Mouse (Mus musculus) erythroblast, embryonic 14.5 days (primary cell): ENCODE measurements around the gene Tdg. TPM values are rescaled to one million over a fixed set of nuclear protein-coding genes. Genes with fewer than 3 reads are reported as not detected.
"Not testable (repeated sequence)": the region's sequence is repeated elsewhere in the genome, so short reads cannot be mapped to it uniquely, and the experiment has no call there.

Source experiments
- H3K27me3 ChIP-seq: 2 replicates; pipeline ENCODE4 v1.6.1; 2012; ENCODE audit warnings: inconsistent platforms; ENCODE audit not compliant: control insufficient read depth
- H3K36me3 ChIP-seq: 2 replicates; pipeline ENCODE4 v1.6.1; 2012; ENCODE audit warnings: mild to moderate bottlenecking, inconsistent platforms; ENCODE audit not compliant: control insufficient read depth
- H3K4me1 ChIP-seq: 2 replicates; pipeline ENCODE4 v1.6.1; 2012; ENCODE audit warnings: inconsistent platforms; ENCODE audit not compliant: control insufficient read depth
- H3K4me3 ChIP-seq: replicated peaks from 2 replicates; pipeline ENCODE3; 2012; ENCODE audit warnings: moderate library complexity, mild to moderate bottlenecking, inconsistent platforms
- H3K9me3 ChIP-seq: 2 replicates; pipeline ENCODE4 v1.6.1; 2012; ENCODE audit warnings: low read length, inconsistent platforms, mixed read lengths; ENCODE audit not compliant: control insufficient read depth
- GATA1 ChIP-seq: IDR thresholded peaks from 2 replicates; pipeline ENCODE4 v1.6.1; 2012; ENCODE audit warnings: low read length, inconsistent platforms, mixed read lengths
- TAL1 ChIP-seq: IDR thresholded peaks from 3 replicates; pipeline ENCODE4 v1.6.1; 2012; ENCODE audit warnings: low read length, inconsistent platforms, mixed read lengths
- polyA plus RNA-seq: library from polyadenylated mRNA; stranded (reverse); fragments of >175 nt; gene quantifications from 2 replicates; pipeline ENCODE4 v1.2.3, GENCODE M21; 2012

Gene Tdg
- polyA plus RNA-seq: 0.22 and 0.24 TPM in 2 replicates

DNA sequence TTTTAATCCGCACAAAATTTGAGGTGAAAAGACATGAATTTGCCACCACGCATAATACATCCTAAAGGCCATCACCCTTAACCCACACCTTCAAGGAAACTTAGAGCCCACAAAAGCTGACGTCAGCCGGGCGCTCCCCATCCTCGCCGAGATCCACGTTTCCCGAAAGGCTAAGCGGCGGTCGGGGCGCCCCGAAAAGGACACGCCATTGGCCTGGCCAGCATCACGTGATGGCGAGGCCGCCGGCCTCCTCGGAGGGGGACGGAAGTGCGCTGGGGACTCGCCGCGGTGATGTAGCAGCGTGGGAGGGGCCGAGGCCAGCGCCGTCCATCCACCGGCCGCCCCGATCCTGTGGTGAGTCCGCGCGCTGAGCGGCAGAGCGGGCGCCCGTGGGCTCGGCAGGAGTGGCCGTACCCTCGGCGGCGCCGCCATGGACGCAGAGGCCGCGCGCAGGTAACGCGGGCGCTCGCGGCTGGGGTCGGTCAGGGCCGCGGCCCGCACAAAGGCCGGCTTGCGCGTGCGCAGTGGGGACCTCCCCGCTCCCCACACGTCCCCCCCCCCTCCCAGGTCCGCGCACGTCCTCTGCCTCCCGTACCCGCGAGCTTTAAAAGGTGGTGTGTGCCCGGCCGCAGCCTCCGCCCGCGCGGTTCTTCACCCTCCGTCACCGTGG is at the start of gene Tdg:
Tdg (plus strand) TSS at position 243 of the 670 bp plus-strand sequence.
- Histone ChIP-seq H3K4me1 (peaks cover 30% of the 10 kb centered on the region), H3K36me3 (peaks cover 29% of the 10 kb centered on the region), H3K4me3 (peak within 1 kb of the TSS; percentile 92)
- H3K27me3 ChIP-seq, H3K9me3 ChIP-seq: not testable (repeated sequence)

DNA sequence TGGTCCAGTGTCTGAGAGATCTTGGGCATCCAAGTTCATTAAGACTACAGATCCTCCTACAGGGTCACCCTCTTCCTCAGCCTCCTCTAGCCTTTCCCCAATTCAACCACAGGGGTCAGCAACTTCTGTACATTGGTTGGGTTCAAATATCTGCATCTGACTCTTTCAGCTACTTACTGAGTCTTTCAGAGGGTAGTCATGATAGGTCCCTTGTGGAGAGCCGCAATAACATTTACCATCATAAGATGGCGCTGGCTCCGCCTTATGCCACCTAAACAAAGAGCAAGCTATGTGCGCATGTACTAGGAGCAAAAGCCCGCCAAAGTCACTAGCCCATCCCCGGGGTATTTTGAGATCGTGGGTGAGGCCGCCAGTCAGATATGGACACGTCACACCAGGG is 40.0 kb upstream of the Tdg start:
- not testable (repeated sequence) for H3K27me3 ChIP-seq, H3K9me3 ChIP-seq, H3K4me3 ChIP-seq, H3K36me3 ChIP-seq, H3K4me1 ChIP-seq

DNA sequence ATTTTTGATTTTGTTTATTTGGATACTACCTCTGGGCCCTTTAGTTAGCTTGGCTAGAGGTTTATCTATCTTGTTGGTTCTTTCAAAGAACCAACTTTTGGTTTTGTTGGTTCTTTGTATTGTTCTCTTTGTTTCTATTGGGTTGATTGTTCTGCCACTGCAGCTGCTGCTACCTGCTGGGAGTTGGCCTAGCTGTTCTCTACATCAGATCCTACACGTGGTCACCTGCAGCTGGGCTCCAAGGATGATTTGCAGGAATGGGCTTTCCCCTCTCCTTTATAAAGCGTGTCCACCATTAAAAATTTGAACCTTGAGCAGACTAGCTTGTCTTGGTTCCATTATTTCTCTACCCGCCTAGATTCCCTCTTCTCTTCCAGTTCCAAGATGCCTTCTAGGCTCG is 35.2 kb upstream of the Tdg start:
- not testable (repeated sequence) for H3K4me3 ChIP-seq, H3K9me3 ChIP-seq, H3K36me3 ChIP-seq

DNA sequence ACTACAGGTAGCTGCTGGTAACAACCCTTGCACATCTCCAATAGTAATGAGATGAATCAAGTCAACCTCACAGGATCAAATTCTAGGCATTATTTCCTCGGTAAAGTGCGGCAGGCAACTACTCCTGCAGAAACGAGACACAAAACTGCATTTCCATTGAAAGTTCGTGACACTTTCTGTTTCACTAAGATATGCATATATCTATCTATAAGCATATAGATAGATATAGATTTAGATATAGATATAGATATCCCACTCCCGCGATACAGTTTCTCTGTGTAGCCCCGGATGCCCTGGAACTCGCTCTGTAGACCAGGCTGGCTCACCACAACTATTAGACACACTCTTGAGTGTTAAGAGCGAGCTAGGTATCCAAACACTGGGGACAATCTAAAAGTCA is 7.4 kb upstream of the Tdg start:
- Histone ChIP-seq H3K4me1 (peaks cover 14% of the 10 kb centered on the region), H3K36me3 (no peaks in the 10 kb centered on the region), H3K9me3 (no peaks in the 10 kb centered on the region), H3K4me3 (peak overlapping the region; percentile 57), H3K27me3 (no peaks in the 10 kb centered on the region)
- TF ChIP-seq TAL1 (no peak), GATA1 (no peak)

More for the DNA sequence above, 35.2 kb upstream of the Tdg start:
- not testable (repeated sequence) for H3K4me1 ChIP-seq, H3K27me3 ChIP-seq

DNA sequence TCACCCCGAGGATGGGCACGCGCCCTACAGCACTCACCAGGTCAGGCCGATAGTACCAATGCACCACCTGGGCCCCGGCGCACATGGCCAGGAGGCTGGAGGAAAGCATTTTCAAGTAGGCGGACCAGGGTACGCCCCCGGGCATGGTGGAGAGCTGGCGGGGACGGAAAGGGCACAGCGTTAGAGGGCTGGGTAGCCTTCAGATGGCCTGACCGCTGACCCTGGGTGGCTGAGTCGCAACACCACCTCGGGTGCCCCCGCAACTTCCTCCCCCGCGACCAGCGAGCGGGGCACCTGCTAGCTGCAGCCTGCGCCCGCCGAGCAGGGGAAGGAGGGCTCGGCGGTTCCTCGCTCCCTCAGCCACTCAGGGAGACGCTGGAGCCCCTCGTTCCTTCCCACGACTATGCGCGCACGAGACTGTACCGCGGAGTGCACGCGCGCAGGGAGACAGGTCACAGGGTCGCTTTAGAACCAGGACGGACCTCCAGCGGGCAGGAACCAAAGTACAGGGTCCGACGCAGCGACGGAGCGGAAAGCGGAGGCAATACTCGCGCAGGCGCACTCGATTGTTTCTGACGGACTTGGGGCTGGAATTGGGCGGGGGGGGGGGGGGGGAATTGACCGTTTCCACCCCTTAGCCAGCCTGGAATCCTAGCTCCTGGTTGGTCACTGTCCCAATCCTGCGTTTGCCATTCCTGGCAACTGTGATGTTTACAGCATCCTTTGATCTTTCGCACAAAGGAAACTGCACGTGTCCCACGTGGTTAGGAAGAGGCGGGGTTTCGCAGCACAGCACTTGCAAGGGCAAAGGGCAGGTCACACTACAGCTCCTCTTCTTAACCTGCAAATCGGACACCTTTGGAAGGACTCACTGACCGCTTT is 6.7 kb upstream of the Tdg start, which contains the start of gene 1190007I07Rik:
1190007I07Rik (minus strand) TSS at position 558 of the 882 bp plus-strand sequence.
- Histone ChIP-seq H3K9me3 (no peaks in the 10 kb centered on the region), H3K36me3 (no peaks in the 10 kb centered on the region), H3K27me3 (no peaks in the 10 kb centered on the region), H3K4me1 (peaks cover 14% of the 10 kb centered on the region), H3K4me3 (peak within 1 kb of the TSS; percentile 65)
- TF ChIP-seq TAL1 (no peak), GATA1 (no peak)

DNA sequence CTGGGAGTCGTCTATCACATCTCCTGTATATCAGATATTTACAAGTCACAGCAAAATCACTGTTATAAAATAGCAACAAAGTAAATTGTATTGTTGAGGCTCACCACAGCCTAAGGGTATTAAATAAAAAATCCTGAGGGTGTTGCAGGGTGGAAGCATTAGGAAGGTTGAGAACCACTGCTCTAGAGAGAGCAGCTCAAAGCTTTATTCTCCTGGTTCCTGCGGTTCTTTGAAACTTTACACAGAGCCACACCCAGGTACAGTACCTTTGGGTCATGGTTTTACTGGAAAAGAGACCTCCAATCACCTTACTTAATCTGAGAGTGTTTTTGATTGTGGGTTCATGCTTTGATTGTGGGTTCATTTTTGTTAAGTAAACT is 6.1 kb upstream of the Tdg start:
- not testable (repeated sequence) for H3K9me3 ChIP-seq

DNA sequence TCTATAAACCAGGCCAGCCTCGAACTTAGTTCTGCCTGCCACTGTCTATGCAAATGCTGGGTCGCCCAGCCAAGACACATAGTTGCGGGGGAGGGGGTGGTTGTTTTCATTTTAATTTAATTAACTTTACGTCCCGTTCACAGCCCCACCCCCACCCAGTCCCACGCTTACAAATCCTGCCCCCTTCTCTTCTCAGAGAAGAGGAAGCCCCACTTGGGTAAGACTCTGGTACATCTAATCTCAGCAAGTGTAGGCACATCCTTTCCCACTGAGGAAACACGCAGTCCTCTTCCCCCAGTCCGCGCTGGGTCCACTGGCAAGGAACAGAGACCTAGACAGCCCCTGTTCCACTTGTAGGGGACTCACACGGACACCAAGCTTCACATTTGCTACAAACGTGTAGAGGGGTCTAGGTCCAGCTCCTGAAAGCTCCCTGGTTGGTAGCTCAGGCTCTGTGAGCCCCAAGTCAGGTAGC is 480 bp upstream of the Tdg start:
- no peak for TF ChIP-seq TAL1
- peaks cover 30% of the 10 kb centered on the region for H3K4me1 ChIP-seq

More for the DNA sequence above, 6.1 kb upstream of the Tdg start:
- not testable (repeated sequence) for H3K36me3 ChIP-seq, H3K27me3 ChIP-seq
- peak overlapping the region; percentile 65 for H3K4me3 ChIP-seq
- peaks cover 14% of the 10 kb centered on the region for H3K4me1 ChIP-seq

DNA sequence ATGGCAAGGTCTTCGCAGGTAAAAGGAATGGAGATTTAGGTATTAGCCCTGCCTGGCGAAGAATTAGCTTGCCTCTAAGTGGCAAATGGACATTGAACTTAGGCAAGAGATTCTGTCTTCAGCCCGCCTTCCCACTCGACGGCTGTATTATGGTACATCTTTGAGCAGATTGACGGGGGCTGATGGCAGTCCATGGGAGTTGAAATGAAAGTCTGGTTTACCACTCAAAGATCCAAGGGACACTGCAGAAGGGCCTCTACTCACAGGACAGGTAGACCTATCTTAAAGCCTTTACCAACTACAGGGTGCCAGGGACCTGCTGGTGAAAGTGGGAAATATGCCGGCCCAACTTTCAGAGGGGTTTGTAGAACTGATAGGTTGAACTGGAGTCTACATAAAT is 869 bp downstream of the Tdg start:
- no peaks in the 10 kb centered on the region for H3K9me3 ChIP-seq
- peaks cover 30% of the 10 kb centered on the region for H3K4me1 ChIP-seq
- peaks cover 33% of the 10 kb centered on the region for H3K36me3 ChIP-seq
- TF ChIP-seq TAL1: no peak
- TF ChIP-seq GATA1: no peak
- no peaks in the 10 kb centered on the region for H3K27me3 ChIP-seq
- peak overlapping the region; percentile 92 for H3K4me3 ChIP-seq

More for the DNA sequence above, 480 bp upstream of the Tdg start:
- Histone ChIP-seq H3K36me3 (peaks cover 25% of the 10 kb centered on the region), H3K27me3 (no peaks in the 10 kb centered on the region), H3K9me3 (no peaks in the 10 kb centered on the region), H3K4me3 (peak overlapping the region; percentile 92)

DNA sequence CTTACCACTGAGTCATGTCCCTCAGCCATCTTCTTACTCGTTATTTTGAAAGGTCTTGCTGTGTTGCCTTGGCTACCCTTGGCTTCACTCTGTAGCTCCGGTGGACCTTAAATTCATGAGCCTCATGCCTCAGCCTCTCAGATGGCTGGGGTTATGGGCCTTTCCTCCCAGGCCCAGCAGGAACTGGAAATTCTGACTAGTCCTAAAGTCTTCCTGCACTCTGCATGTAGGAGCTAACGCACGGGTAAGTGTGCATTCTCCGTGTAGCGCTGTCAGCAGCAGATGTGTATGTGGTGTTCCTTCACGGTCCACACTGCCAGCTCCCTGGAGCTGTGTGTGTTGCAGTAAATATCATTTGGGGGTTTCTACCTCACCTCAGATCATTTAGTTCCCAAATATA is 1.5 kb downstream of the Tdg start:
- peaks cover 30% of the 10 kb centered on the region for H3K4me1 ChIP-seq
- no peaks in the 10 kb centered on the region for H3K27me3 ChIP-seq
- no peak for TF ChIP-seq TAL1
- TF ChIP-seq GATA1: no peak
- peaks cover 35% of the 10 kb centered on the region for H3K36me3 ChIP-seq
- no peaks in the 10 kb centered on the region for H3K9me3 ChIP-seq
- H3K4me3 ChIP-seq: peak overlapping the region; percentile 92
